Mouse (Mus musculus) neural tube, embryonic 14.5 days (tissue): ENCODE results near the gene Mgat4b. TPM values are rescaled to one million over a fixed set of nuclear protein-coding genes. Genes with fewer than 3 reads are reported as not detected.

Experiments used
- ATAC-seq: fragments of 200-750 bp; cut with Nextera tagmentation; 2 replicates; pipeline ENCODE4 v1.8.0; 2017; ENCODE audit warnings: low read depth, mild to moderate bottlenecking, moderate TSS enrichment, moderate library complexity
- H3K27ac ChIP-seq: fragments of 300-500 bp; sonication (generic); 2 replicates; pipeline ENCODE4 v1.5.1; 2014; ENCODE audit warnings: low read depth, mild to moderate bottlenecking, control low read depth, low read length, moderate library complexity, mixed read lengths
- H3K27me3 ChIP-seq: fragments of 300-500 bp; sonication (generic); 2 replicates; pipeline ENCODE4 v1.6.1; 2014; ENCODE audit warnings: low read length; ENCODE audit not compliant: control insufficient read depth, insufficient read depth
- H3K36me3 ChIP-seq: fragments of 300-500 bp; sonication (generic); 2 replicates; pipeline ENCODE4 v1.6.1; 2014; ENCODE audit warnings: low read length, mixed read lengths; ENCODE audit not compliant: control insufficient read depth, insufficient read depth
- H3K4me1 ChIP-seq: fragments of 300-500 bp; sonication (generic); 2 replicates; pipeline ENCODE4 v1.6.1; 2014; ENCODE audit warnings: low read length; ENCODE audit not compliant: control insufficient read depth, insufficient read depth
- H3K4me2 ChIP-seq: fragments of 300-500 bp; sonication (generic); 2 replicates; pipeline ENCODE4 v1.6.1; 2014; ENCODE audit warnings: mild to moderate bottlenecking, low read depth, low read length, control low read depth
- H3K4me3 ChIP-seq: fragments of 300-500 bp; sonication (generic); 2 replicates; pipeline ENCODE4 v1.5.1; 2014; ENCODE audit warnings: low read depth, low read length, control low read depth, mixed read lengths
- H3K9ac ChIP-seq: fragments of 300-500 bp; sonication (generic); replicated peaks from 2 replicates; pipeline ENCODE4 v1.6.1; 2014; ENCODE audit warnings: low read depth, mild to moderate bottlenecking, control low read depth, low read length, mixed read lengths
- H3K9me3 ChIP-seq: fragments of 300-500 bp; sonication (generic); 2 replicates; pipeline ENCODE4 v1.6.1; 2016; ENCODE audit warnings: low read length; ENCODE audit not compliant: control insufficient read depth
- WGBS: fragments of 180-500 bp; shearing (Covaris S2); extraction: QIAGEN DNeasy Blood & Tissue Kit; methylation state at CpG from one replicate; pipeline ENCODE4 v1.1.7; 2014; 5-methylcytosine and 5-hydroxymethylcytosine counted together
- polyA plus RNA-seq: library from polyadenylated mRNA; unstranded; fragments of >200 nt; fragmentation: Nextera tagmentation; extraction: Ambion mirVana; gene quantifications from 2 replicates; pipeline ENCODE4 v1.2.1, GENCODE M21; 2014

The Mgat4b gene
- polyA plus RNA-seq, 1 experiment from 2014 or later, result 52.0 TPM

GRCm38 (mm10) chr11:50178532-50179488 lies 31.9 kb upstream of the Mgat4b start:
- H3K36me3 ChIP-seq, result peaks cover 20% of the 10 kb centered on the region
- no peaks in the 10 kb centered on the region for H3K9me3 ChIP-seq
- H3K4me3 ChIP-seq, result no peak overlapping the region
- H3K9ac ChIP-seq, result no peak overlapping the region
- no peak for ATAC-seq
- H3K27ac ChIP-seq, result no peak overlapping the region
- H3K4me2 ChIP-seq, result no peak overlapping the region
- H3K4me1 ChIP-seq, result peaks cover 6% of the 10 kb centered on the region; the same call in 1 of the 2 replicates
- WGBS, result 88% methylated on average over 5 of the region's 5 CpGs
- no peaks in the 10 kb centered on the region for H3K27me3 ChIP-seq

GRCm38 (mm10) chr11:50180478-50181231 lies 30.0 kb upstream of the Mgat4b start:
- no peak for ATAC-seq
- WGBS, result 85% methylated on average over 6 of the region's 6 CpGs
- Histone ChIP-seq H3K27ac (no peak overlapping the region), H3K4me1 (0 out of 2 replicates have a peak, but pooled peaks cover under 1% of the 10 kb centered on the region), H3K36me3 (peaks cover 23% of the 10 kb centered on the region), H3K9ac (no peak overlapping the region), H3K4me3 (no peak overlapping the region), H3K27me3 (no peaks in the 10 kb centered on the region), H3K4me2 (no peak overlapping the region), H3K9me3 (no peaks in the 10 kb centered on the region)

GRCm38 (mm10) chr11:50182702-50183101 lies 28.0 kb upstream of the Mgat4b start:
- H3K27ac ChIP-seq, result no peak overlapping the region
- H3K9me3 ChIP-seq, result no peaks in the 10 kb centered on the region
- peaks cover 23% of the 10 kb centered on the region for H3K36me3 ChIP-seq
- WGBS, result 91% methylated on average over 4 of the region's 4 CpGs
- no peak for ATAC-seq
- H3K9ac ChIP-seq, result no peak overlapping the region
- H3K4me1 ChIP-seq, result no peaks in the 10 kb centered on the region
- H3K4me3 ChIP-seq, result no peak overlapping the region
- no peak overlapping the region for H3K4me2 ChIP-seq
- no peaks in the 10 kb centered on the region for H3K27me3 ChIP-seq

- Histone ChIP-seq H3K36me3 (peaks cover 18% of the 10 kb centered on the region), H3K27me3 (no peaks in the 10 kb centered on the region), H3K27ac (no peak overlapping the region), H3K9me3 (no peaks in the 10 kb centered on the region), H3K4me1 (no peaks in the 10 kb centered on the region), H3K9ac (no peak overlapping the region), H3K4me2 (no peak overlapping the region), H3K4me3 (no peak overlapping the region)
- ATAC-seq, result no peak
- WGBS, result 77% methylated on average over 3 of the region's 3 CpGs
Observed at GRCm38 (mm10) chr11:50184788-50185187, 25.9 kb upstream of the Mgat4b start.

GRCm38 (mm10) chr11:50188682-50189081 lies 22.0 kb upstream of the Mgat4b start:
- 74% methylated on average over 7 of the region's 7 CpGs for WGBS
- Histone ChIP-seq H3K4me3 (no peak overlapping the region), H3K27ac (no peak overlapping the region), H3K27me3 (no peaks in the 10 kb centered on the region), H3K9ac (no peak overlapping the region), H3K4me2 (no peak overlapping the region), H3K36me3 (peaks cover 4% of the 10 kb centered on the region; the same call in 1 of the 2 replicates), H3K4me1 (no peaks in the 10 kb centered on the region), H3K9me3 (no peaks in the 10 kb centered on the region)
- ATAC-seq, result no peak

- Histone ChIP-seq H3K27ac (no peak overlapping the region), H3K9ac (no peak overlapping the region), H3K4me1 (no peaks in the 10 kb centered on the region), H3K36me3 (0 out of 2 replicates have a peak, but pooled peaks cover 9% of the 10 kb centered on the region), H3K4me3 (no peak overlapping the region), H3K27me3 (no peaks in the 10 kb centered on the region), H3K4me2 (no peak overlapping the region), H3K9me3 (no peaks in the 10 kb centered on the region)
- 89% methylated on average over 4 of the region's 4 CpGs for WGBS
- no peak for ATAC-seq
Observed at GRCm38 (mm10) chr11:50190362-50190761, 20.3 kb upstream of the Mgat4b start.

- H3K36me3 ChIP-seq, result 0 out of 2 replicates have a peak, but pooled peaks cover 16% of the 10 kb centered on the region
- H3K9ac ChIP-seq, result no peak overlapping the region
- no peaks in the 10 kb centered on the region for H3K9me3 ChIP-seq
- ATAC-seq, result no peak
- 95% methylated on average over 3 of the region's 3 CpGs for WGBS
- H3K27me3 ChIP-seq, result no peaks in the 10 kb centered on the region
- H3K4me1 ChIP-seq, result no peaks in the 10 kb centered on the region
- H3K27ac ChIP-seq, result no peak overlapping the region
- no peak overlapping the region for H3K4me2 ChIP-seq
- no peak overlapping the region for H3K4me3 ChIP-seq
Observed at GRCm38 (mm10) chr11:50192278-50192677, 18.4 kb upstream of the Mgat4b start.

GRCm38 (mm10) chr11:50194070-50194469 lies 16.6 kb upstream of the Mgat4b start:
- WGBS, result 80% methylated on average over 7 of the region's 7 CpGs
- H3K27ac ChIP-seq, result no peak overlapping the region
- peaks cover 17% of the 10 kb centered on the region; the same call in 1 of the 2 replicates for H3K36me3 ChIP-seq
- no peak overlapping the region for H3K4me2 ChIP-seq
- H3K9ac ChIP-seq, result no peak overlapping the region
- H3K27me3 ChIP-seq, result no peaks in the 10 kb centered on the region
- no peak for ATAC-seq
- no peaks in the 10 kb centered on the region for H3K4me1 ChIP-seq
- H3K4me3 ChIP-seq, result no peak overlapping the region
- no peaks in the 10 kb centered on the region for H3K9me3 ChIP-seq

- 89% methylated on average over 4 of the region's 4 CpGs for WGBS
- Histone ChIP-seq H3K36me3 (peaks cover 25% of the 10 kb centered on the region), H3K4me3 (no peak overlapping the region), H3K27ac (no peak overlapping the region), H3K9me3 (no peaks in the 10 kb centered on the region), H3K4me2 (no peak overlapping the region), H3K4me1 (no peaks in the 10 kb centered on the region), H3K9ac (no peak overlapping the region), H3K27me3 (no peaks in the 10 kb centered on the region)
- no peak for ATAC-seq
Observed at GRCm38 (mm10) chr11:50194793-50195192, 15.9 kb upstream of the Mgat4b start.
